Mouse (Mus musculus) heart, embryonic 10.5 days (tissue): Measurements from ENCODE around the gene Stat5a. TPM values are rescaled to one million over a fixed set of nuclear protein-coding genes. Genes with fewer than 3 reads are reported as not detected.

Experiments used
- DNase-seq: peaks from one replicate; pipeline ENCODE4 v3.0.0-alpha.2; 2017; ENCODE audit warnings: low spot score
- H3K27ac ChIP-seq: fragments of 300-500 bp; sonication (generic); 2 replicates; pipeline ENCODE4 v1.5.1; 2016; ENCODE audit warnings: mild to moderate bottlenecking
- H3K27me3 ChIP-seq: fragments of 300-500 bp; sonication (generic); 2 replicates; pipeline ENCODE4 v1.6.1; 2016; ENCODE audit warnings: mild to moderate bottlenecking; ENCODE audit not compliant: poor library complexity, insufficient read depth, severe bottlenecking
- H3K36me3 ChIP-seq: fragments of 300-500 bp; sonication (generic); 2 replicates; pipeline ENCODE4 v1.6.1; 2016; ENCODE audit warnings: mild to moderate bottlenecking, moderate library complexity
- H3K4me1 ChIP-seq: fragments of 300-500 bp; sonication (generic); 2 replicates; pipeline ENCODE4 v1.6.1; 2016; ENCODE audit warnings: mild to moderate bottlenecking
- H3K4me3 ChIP-seq: fragments of 300-500 bp; sonication (generic); 2 replicates; pipeline ENCODE4 v1.5.1; 2016; ENCODE audit warnings: mild to moderate bottlenecking, moderate library complexity
- H3K9me3 ChIP-seq: fragments of 300-500 bp; sonication (generic); 2 replicates; pipeline ENCODE4 v1.6.1; 2016; ENCODE audit warnings: mild to moderate bottlenecking, moderate library complexity
- WGBS: fragments of 180-500 bp; shearing (Covaris S2); methylation state at CpG from one replicate; pipeline ENCODE4 v1.1.7; 2016; 5-methylcytosine and 5-hydroxymethylcytosine counted together
- polyA plus RNA-seq: library from polyadenylated mRNA; unstranded; fragments of >200 nt; fragmentation: Nextera tagmentation; extraction: Ambion mirVana; gene quantifications from 2 replicates; pipeline ENCODE4 v1.2.1, GENCODE M21; 2016

Gene Stat5a
- 6.2 and 6.6 TPM in 2 replicates for polyA plus RNA-seq

DNA sequence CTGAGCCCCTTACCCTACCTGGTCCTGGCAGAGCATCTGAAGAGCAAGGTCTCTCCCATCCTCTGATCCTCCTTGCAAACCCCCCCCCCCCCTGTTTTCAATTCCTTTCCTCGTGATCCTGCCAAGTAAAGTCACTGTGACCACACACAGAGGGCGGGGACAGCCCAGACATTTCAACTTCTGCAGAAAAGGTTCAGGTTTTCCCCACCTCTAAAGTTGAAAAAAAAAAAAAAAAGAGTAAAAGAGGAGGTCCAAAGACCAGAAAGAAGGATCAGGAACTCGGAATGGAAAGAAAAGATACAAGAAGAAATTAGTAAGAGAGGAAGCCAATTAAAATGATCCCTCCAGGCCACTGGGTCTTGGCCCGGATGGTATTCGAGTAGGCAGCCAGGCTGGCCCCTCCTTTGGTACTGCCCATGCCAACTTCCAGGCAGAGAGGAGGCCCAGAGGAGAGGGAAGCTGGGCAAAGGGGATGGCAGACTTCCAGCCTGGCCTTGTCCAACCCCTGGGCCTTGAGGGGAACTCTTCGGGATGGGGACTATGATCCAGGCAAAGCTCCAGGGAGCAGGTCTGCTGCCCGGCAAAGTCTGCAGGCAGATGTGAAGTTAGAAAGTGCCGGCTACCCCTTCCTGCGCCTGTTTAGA lies at the start of gene Stat5a:
Gene Stat5a, plus strand, starts transcription at position 417 of the 644 bp plus-strand sequence.
- Histone ChIP-seq H3K27ac (peak within 1 kb of the TSS; percentile 87), H3K4me1 (peaks cover 17% of the 10 kb centered on the region), H3K4me3 (peak within 1 kb of the TSS; percentile 72), H3K36me3 (no peaks in the 10 kb centered on the region), H3K27me3 (peaks cover 92% of the 10 kb centered on the region), H3K9me3 (no peaks in the 10 kb centered on the region)
- DNase-seq: no peak
- WGBS: 53% methylated on average over 9 of the region's 9 CpGs

DNA sequence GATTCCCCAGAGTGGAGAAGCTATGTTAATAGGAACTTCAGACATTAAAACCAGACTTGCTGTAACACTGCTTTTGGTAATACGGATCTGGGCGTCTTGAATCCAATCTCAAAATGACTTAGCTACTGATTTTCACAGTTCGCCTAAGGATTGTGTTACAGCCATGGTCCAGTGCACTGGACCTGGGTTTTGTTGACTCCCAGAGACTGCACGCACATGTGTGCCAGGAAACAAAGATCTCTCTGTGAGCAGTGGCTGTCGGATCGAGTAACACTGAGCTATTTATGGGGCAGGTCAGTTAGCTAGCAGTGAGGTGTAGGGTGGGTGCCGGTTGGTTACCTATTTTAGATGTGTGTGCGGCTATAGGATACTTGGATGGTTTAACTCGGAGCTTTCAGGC lies 48.6 kb upstream of the Stat5a start:
- peak overlapping the region; percentile 31 for H3K27ac ChIP-seq
- peaks cover 22% of the 10 kb centered on the region for H3K36me3 ChIP-seq
- no peak overlapping the region for H3K4me3 ChIP-seq
- H3K9me3 ChIP-seq: no peaks in the 10 kb centered on the region; the same call in 1 of the 2 replicates
- peaks cover 38% of the 10 kb centered on the region for H3K4me1 ChIP-seq
- WGBS: 46% methylated on average over 9 of the region's 9 CpGs
- DNase-seq: no peak
- H3K27me3 ChIP-seq: no peaks in the 10 kb centered on the region

DNA sequence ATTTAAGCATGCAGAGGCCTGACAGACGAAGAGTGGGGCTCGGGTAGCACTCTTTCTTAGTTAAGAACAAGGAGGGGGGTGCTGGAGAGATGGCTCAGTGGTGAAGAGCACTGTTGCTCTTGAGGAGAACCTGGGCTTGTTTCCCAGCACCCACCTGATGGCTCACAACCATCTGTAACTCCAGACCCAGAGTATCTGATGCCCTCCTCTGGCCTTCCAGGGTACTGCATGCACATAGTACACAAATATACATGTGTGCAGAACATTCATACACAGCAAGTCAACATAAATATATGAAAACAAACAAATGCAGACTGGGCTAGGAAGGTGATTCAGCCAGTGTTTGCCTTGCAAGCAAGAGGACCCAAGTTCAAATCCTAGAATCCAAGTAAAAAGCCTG lies 48.0 kb upstream of the Stat5a start:
- peak overlapping the region; percentile 31 for H3K27ac ChIP-seq
- no peak overlapping the region for H3K4me3 ChIP-seq
- H3K4me1 ChIP-seq: peaks cover 40% of the 10 kb centered on the region
- no peak for DNase-seq
- no peaks in the 10 kb centered on the region; the same call in 1 of the 2 replicates for H3K9me3 ChIP-seq
- H3K27me3 ChIP-seq: no peaks in the 10 kb centered on the region
- H3K36me3 ChIP-seq: peaks cover 22% of the 10 kb centered on the region
- WGBS: 83% methylated on average over 2 of the region's 2 CpGs

DNA sequence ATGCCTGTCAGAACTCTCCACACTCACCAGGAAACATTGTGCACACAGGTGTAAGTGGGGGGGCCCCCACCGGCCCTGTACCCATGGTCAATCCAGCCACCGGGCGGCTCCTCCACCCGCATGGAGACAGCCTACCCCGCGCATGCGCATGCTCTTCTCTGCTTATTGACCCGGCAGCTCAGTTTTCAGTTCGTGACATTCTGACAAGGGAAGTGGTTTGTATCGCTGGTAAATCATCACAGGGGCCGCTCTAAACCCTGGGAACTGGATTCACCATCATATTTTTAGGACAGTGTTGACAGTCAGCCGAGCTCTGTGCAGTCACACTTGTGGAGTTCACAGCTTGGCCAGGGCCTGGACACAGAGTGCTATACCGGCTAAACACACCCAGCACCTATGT lies 44.7 kb upstream of the Stat5a start:
- Histone ChIP-seq H3K27me3 (no peaks in the 10 kb centered on the region), H3K9me3 (no peaks in the 10 kb centered on the region; the same call in 1 of the 2 replicates), H3K36me3 (peaks cover 13% of the 10 kb centered on the region), H3K4me3 (peak overlapping the region; percentile 37), H3K27ac (peak overlapping the region; percentile 69), H3K4me1 (peaks cover 59% of the 10 kb centered on the region)
- 35% methylated on average over 13 of the region's 13 CpGs for WGBS
- DNase-seq: peak; percentile 88

DNA sequence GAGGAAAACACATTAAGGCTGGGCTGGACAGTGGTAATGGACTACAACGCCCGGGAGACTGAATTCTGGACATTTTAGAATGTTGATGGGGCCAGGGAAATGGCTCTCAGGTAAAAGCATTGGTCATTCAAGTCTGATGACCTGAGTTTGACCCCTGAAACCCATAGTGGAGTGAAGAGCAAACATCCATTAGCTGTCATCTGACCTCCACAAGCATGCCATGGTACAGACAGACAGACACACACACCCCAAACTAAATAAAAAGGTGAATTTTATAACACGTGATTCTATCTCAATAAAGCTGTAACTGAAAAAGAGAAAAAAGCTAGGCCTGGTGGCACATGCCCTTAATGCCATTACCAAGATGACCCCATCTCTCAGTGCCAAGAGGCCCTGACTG lies 42.8 kb upstream of the Stat5a start:
- Histone ChIP-seq H3K4me1 (peaks cover 62% of the 10 kb centered on the region), H3K36me3 (peaks cover 8% of the 10 kb centered on the region), H3K9me3 (no peaks in the 10 kb centered on the region; the same call in 1 of the 2 replicates), H3K27me3 (no peaks in the 10 kb centered on the region), H3K27ac (peak overlapping the region; percentile 57; the same call in 1 of the 2 replicates), H3K4me3 (no peak overlapping the region)
- DNase-seq: no peak
- WGBS: 72% methylated on average over 3 of the region's 3 CpGs

DNA sequence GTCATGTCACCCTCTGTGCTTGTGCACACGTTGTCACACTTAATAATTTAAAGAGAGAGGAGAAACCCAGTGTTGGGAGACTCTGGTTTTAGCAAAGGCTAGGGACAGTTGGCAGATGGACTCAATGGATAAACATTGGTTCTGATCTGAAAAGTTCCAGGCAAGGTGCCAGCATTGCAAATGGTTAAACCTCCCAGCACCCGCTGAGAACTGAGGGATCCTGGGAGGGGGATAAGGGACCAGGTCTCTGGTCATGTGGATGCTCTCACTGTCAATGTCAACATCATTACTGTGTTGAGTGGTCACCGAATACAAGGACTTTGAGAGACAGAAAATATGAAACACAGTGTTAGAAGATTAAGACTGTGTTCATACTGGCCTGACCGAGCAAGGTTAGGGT lies 42.4 kb upstream of the Stat5a start:
- Histone ChIP-seq H3K9me3 (no peaks in the 10 kb centered on the region; the same call in 1 of the 2 replicates), H3K27me3 (no peaks in the 10 kb centered on the region), H3K4me1 (peaks cover 67% of the 10 kb centered on the region), H3K27ac (peak overlapping the region; percentile 57; the same call in 1 of the 2 replicates), H3K4me3 (no peak overlapping the region), H3K36me3 (peaks cover 7% of the 10 kb centered on the region)
- 70% methylated on average over 4 of the region's 4 CpGs for WGBS
- DNase-seq: no peak

DNA sequence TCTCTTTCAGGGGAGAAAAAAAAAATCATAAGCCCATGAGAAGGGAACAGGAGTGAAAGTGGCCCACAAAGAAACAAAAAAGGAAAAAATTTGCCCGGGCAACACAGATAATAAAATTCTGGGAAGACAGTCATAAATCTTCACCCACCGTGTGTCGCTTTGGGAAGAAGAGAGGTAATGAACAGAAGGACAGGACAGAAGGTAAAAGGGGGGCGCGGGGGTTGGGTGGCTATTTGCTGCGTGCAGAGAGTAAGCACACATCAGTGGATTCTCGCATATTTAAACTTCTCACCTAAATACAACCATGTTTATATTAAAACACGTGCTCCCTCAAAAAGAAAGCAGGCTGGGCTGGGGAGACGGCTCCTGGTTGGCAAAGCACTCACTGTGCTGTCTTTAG lies 41.8 kb upstream of the Stat5a start:
- peaks cover 67% of the 10 kb centered on the region for H3K4me1 ChIP-seq
- no peaks in the 10 kb centered on the region for H3K27me3 ChIP-seq
- no peaks in the 10 kb centered on the region for H3K9me3 ChIP-seq
- H3K27ac ChIP-seq: 0 out of 2 replicates have a peak overlapping the region, but pooled peaks have one; percentile 22
- DNase-seq: no peak
- no peak overlapping the region for H3K4me3 ChIP-seq
- WGBS: 86% methylated on average over 9 of the region's 9 CpGs
- peaks cover 2% of the 10 kb centered on the region; the same call in 1 of the 2 replicates for H3K36me3 ChIP-seq

DNA sequence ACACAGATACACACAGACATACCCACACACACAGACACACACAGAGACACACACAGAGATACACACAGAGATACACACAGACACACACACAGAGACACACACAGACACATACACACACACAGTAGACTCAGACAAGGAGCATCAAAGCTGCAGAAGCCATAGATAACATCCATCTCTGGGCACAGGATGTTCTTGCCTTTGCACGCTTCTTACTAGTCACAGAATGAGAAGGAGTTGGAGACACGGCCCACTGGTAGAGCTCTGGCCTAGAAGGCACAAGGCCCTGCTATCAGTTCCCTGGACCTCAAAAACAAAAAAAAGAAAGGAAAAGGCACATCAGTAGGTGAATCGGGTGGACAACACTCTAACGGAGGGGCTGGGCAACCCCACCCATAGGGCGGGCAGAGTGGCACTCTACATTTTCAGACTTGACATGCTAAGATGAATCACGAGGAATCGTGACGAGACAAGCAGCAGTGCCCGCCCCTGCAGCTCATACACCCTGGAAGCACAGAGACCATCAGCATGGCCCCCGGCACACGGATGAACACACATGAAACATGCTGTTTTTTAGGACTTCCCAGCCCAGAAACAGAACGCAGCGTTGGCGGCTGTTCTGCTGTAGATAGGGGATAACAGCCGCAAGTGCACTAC lies 40.7 kb upstream of the Stat5a start:
- 87% methylated on average over 15 of the region's 15 CpGs for WGBS
- Histone ChIP-seq H3K4me1 (peaks cover 68% of the 10 kb centered on the region), H3K36me3 (no peaks in the 10 kb centered on the region), H3K9me3 (no peaks in the 10 kb centered on the region), H3K4me3 (no peak overlapping the region), H3K27me3 (no peaks in the 10 kb centered on the region), H3K27ac (0 out of 2 replicates have a peak overlapping the region, but pooled peaks have one; percentile 37)
- no peak for DNase-seq

DNA sequence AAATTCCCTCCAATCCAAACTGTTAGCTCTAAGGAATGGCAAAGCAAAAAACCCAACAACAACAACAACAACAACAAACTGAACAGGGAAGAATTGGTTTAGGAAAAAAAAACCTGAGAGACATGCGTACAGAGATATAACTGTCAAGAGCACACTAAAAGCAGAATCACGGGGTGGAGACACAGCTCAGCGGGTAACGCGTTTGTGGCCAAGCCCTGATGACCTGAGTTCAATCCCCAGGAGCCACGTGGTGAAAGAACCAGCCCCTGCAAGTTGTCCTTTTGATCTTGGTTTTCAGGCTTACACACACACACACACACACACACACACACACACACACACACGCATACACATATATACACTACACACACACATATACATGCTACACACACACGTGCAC lies 40.1 kb upstream of the Stat5a start:
- DNase-seq: no peak
- WGBS: 84% methylated on average over 8 of the region's 8 CpGs
- no peaks in the 10 kb centered on the region for H3K9me3 ChIP-seq
- H3K27me3 ChIP-seq: no peaks in the 10 kb centered on the region
- H3K27ac ChIP-seq: no peak overlapping the region
- H3K4me1 ChIP-seq: peaks cover 73% of the 10 kb centered on the region
- no peak overlapping the region for H3K4me3 ChIP-seq
- H3K36me3 ChIP-seq: no peaks in the 10 kb centered on the region

DNA sequence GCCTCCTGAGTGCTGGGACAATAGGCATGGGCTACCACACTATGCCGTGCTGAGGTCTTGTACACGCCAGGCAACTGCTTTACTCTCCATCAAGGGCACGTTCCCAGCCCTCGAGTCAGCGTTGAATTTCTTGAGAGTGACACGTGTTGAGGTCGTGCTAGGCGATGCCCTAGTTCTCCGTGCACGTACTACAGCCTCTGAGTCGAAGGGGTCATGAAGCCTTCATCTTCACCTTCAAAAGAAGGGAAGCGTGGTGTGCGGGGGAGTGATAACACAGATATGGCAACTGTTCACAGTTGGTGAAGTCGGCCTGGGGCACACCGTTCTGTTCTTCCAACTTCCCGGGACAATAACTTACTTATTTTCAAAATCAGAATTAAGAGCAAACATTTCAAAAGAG lies 39.5 kb upstream of the Stat5a start:
- 55% methylated on average over 16 of the region's 16 CpGs for WGBS
- H3K9me3 ChIP-seq: no peaks in the 10 kb centered on the region
- H3K27me3 ChIP-seq: no peaks in the 10 kb centered on the region
- peak overlapping the region; percentile 23; the same call in 1 of the 2 replicates for H3K27ac ChIP-seq
- peaks cover 73% of the 10 kb centered on the region for H3K4me1 ChIP-seq
- no peaks in the 10 kb centered on the region for H3K36me3 ChIP-seq
- H3K4me3 ChIP-seq: no peak overlapping the region
- no peak for DNase-seq

DNA sequence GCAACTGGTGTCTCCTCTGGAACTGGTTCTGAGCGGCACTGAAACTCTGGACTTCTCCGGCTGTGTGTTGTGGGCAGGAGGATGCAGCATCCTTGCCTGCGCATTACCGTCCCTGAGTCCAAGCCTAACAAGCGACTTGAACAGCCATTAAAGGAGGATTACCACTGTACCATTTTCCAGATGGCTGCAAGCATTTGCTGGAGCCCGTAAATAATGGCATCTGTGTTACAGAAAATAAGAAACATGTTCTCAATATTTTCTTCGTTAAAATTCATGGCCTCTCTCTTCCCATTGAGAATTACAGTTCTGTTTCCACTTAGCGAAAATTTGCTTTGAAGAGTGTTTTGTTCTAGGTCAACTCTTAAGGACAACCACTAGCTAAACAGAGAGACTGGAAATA lies 39.1 kb upstream of the Stat5a start:
- DNase-seq: no peak
- Histone ChIP-seq H3K4me3 (no peak overlapping the region), H3K9me3 (no peaks in the 10 kb centered on the region), H3K27ac (peak overlapping the region; percentile 17; the same call in 1 of the 2 replicates), H3K27me3 (no peaks in the 10 kb centered on the region), H3K4me1 (peaks cover 73% of the 10 kb centered on the region), H3K36me3 (no peaks in the 10 kb centered on the region)
- 87% methylated on average over 8 of the region's 8 CpGs for WGBS

DNA sequence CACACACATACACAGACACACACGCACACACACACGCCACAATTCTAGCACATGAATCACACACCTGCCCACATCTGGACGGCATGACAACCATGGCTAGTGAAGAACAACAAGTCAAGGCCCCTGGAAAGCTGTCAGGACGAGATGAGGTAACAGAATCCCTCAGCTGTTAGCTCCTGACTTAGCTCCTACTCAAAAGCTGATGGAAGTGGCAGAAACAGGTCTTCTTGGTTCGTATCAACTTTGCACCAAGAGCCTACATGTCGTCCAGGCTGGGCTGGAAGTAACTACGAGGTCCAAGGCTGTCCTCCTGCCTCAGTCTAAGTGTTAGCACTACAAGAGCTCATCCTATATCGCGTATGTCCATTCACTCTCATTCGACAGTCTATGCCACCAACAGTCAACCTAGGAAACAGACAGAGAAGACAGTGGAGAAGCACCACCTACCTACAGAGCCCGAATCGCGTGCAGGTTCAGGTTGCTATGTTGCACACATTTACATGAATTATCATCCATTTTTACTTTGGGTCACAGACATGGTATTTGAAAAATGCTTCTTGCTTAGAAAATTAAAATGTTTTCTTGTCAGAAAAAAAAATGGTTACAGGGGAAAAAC lies 37.4 kb upstream of the Stat5a start:
- 89% methylated on average over 13 of the region's 13 CpGs for WGBS
- H3K27ac ChIP-seq: 0 out of 2 replicates have a peak overlapping the region, but pooled peaks have one; percentile 1
- no peak overlapping the region for H3K4me3 ChIP-seq
- H3K4me1 ChIP-seq: peaks cover 67% of the 10 kb centered on the region
- no peaks in the 10 kb centered on the region for H3K9me3 ChIP-seq
- DNase-seq: no peak
- no peaks in the 10 kb centered on the region for H3K36me3 ChIP-seq
- H3K27me3 ChIP-seq: no peaks in the 10 kb centered on the region

DNA sequence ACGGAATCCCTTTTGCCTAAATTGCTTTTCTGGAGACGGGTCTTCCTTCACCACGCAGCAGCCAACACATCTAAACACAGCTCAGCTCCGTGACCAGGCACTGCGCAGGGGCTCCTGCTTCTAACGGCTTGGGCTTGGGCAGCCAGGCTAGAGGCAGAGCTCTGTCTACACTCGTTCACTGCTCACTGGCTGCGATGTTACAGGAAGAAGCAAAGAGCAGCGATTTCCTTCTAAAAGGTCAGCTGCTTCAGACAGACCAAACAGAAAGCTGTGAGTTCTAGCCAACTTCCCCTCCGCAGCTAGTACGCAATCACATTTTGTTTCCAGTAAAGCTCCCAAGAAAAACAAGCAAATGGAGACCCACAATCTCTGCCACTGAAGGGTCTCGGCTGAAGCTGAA lies 36.8 kb upstream of the Stat5a start:
- Histone ChIP-seq H3K27ac (peak overlapping the region; percentile 1; the same call in 1 of the 2 replicates), H3K4me1 (peaks cover 60% of the 10 kb centered on the region), H3K36me3 (0 out of 2 replicates have a peak, but pooled peaks cover 2% of the 10 kb centered on the region), H3K4me3 (no peak overlapping the region), H3K9me3 (no peaks in the 10 kb centered on the region), H3K27me3 (no peaks in the 10 kb centered on the region)
- DNase-seq: no peak
- WGBS: 58% methylated on average over 12 of the region's 12 CpGs
